Mouse (Mus musculus) embryonic facial prominence, embryonic 14.5 days (tissue): ENCODE results near the gene Lepr. TPM values are rescaled to one million over a fixed set of nuclear protein-coding genes. Genes with fewer than 3 reads are reported as not detected.
A peak's percentile ranks its signal among the peaks of the same experiment; 100 is the strongest.

Experiments used
- ATAC-seq: fragments of 200-750 bp; cut with Nextera tagmentation; 2 replicates; pipeline ENCODE4 v1.8.0; 2017; ENCODE audit warnings: low read depth, moderate number of reproducible peaks, moderate TSS enrichment
- DNase-seq: peaks from one replicate; pipeline ENCODE4 v3.0.0-alpha.2; 2015; ENCODE audit warnings: low spot score
- H3K27ac ChIP-seq: fragments of 300-500 bp; sonication (generic); replicated peaks from 2 replicates; pipeline ENCODE4 v1.5.1; 2014; ENCODE audit warnings: low read depth, mild to moderate bottlenecking, low read length, moderate library complexity
- H3K27me3 ChIP-seq: fragments of 300-500 bp; sonication (generic); replicated peaks from 2 replicates; pipeline ENCODE4 v1.6.1; 2014; ENCODE audit warnings: low read length; ENCODE audit not compliant: control insufficient read depth, insufficient read depth
- H3K36me3 ChIP-seq: fragments of 300-500 bp; sonication (generic); 2 replicates; pipeline ENCODE4 v1.6.1; 2014; ENCODE audit warnings: low read length, mixed read lengths; ENCODE audit not compliant: control insufficient read depth, insufficient read depth
- H3K4me1 ChIP-seq: fragments of 300-500 bp; sonication (generic); 2 replicates; pipeline ENCODE4 v1.6.1; 2014; ENCODE audit warnings: antibody characterized with exemption, low read length; ENCODE audit not compliant: control insufficient read depth, insufficient read depth
- H3K4me2 ChIP-seq: fragments of 300-500 bp; sonication (generic); 2 replicates; pipeline ENCODE4 v1.6.1; 2014; ENCODE audit warnings: low read depth, mild to moderate bottlenecking, low read length, moderate library complexity, mixed read lengths
- H3K4me3 ChIP-seq: fragments of 300-500 bp; sonication (generic); 2 replicates; pipeline ENCODE4 v1.5.1; 2014; ENCODE audit warnings: low read depth, mild to moderate bottlenecking, low read length
- H3K9ac ChIP-seq: fragments of 300-500 bp; sonication (generic); 2 replicates; pipeline ENCODE4 v1.6.1; 2014; ENCODE audit warnings: low read depth, mild to moderate bottlenecking, low read length, moderate library complexity, mixed read lengths
- H3K9me3 ChIP-seq: fragments of 300-500 bp; sonication (generic); 2 replicates; pipeline ENCODE4 v1.6.1; 2016; ENCODE audit warnings: low read length; ENCODE audit not compliant: control insufficient read depth
- WGBS: fragments of 180-500 bp; shearing (Covaris S2); extraction: QIAGEN DNeasy Blood & Tissue Kit; methylation state at CpG from one replicate; pipeline ENCODE4 v1.1.7; 2014; 5-methylcytosine and 5-hydroxymethylcytosine counted together
- polyA plus RNA-seq: library from polyadenylated mRNA; unstranded; fragments of >200 nt; fragmentation: Nextera tagmentation; extraction: Ambion mirVana; gene quantifications from 2 replicates; pipeline ENCODE4 v1.2.1, GENCODE M21; 2014

Lepr gene
- 16.0 and 16.2 TPM in 2 replicates for polyA plus RNA-seq

- peak; percentile 60 for ATAC-seq
- peaks cover 10% of the 10 kb centered on the region; the same call in 1 of the 2 replicates for H3K4me1 ChIP-seq
- peak; percentile 45 for DNase-seq
- no peaks in the 10 kb centered on the region for H3K9me3 ChIP-seq
- under 1% methylated on average over 48 of the region's 50 CpGs for WGBS
- peaks cover 9% of the 10 kb centered on the region; the same call in 1 of the 2 replicates for H3K27me3 ChIP-seq
- H3K27ac ChIP-seq = no peak within 1 kb of the TSS
- no peaks in the 10 kb centered on the region for H3K36me3 ChIP-seq
- H3K4me3 ChIP-seq = peak within 1 kb of the TSS; percentile 53
- peak within 1 kb of the TSS; percentile 93 for H3K4me2 ChIP-seq
- peak within 1 kb of the TSS; percentile 65 for H3K9ac ChIP-seq
Measured at GRCm38 (mm10) chr4:101717367-101718121, at the start of gene Lepr. TSS of gene Lepr (plus strand) at chr4:101717404.

- H3K9me3 ChIP-seq = 0 out of 2 replicates have a peak, but pooled peaks cover 5% of the 10 kb centered on the region
- WGBS = 71% methylated on average over 5 of the region's 5 CpGs
- H3K4me1 ChIP-seq = no peaks in the 10 kb centered on the region
- no peak overlapping the region for H3K27ac ChIP-seq
- no peak overlapping the region for H3K4me3 ChIP-seq
- H3K36me3 ChIP-seq = 0 out of 2 replicates have a peak, but pooled peaks cover under 1% of the 10 kb centered on the region
- no peak overlapping the region for H3K9ac ChIP-seq
- ATAC-seq = no peak; the same call in 1 of the 2 replicates
- no peak overlapping the region for H3K4me2 ChIP-seq
- no peaks in the 10 kb centered on the region for H3K27me3 ChIP-seq
- no peak for DNase-seq
Measured at GRCm38 (mm10) chr4:101669161-101669560, 48.0 kb upstream of the Lepr start.

GRCm38 (mm10) chr4:101669811-101670210 lies 47.4 kb upstream of the Lepr start:
- DNase-seq (no peak), ATAC-seq (no peak)
- no peak overlapping the region for H3K4me3 ChIP-seq
- 85% methylated on average over 5 of the region's 5 CpGs for WGBS
- H3K4me2 ChIP-seq = no peak overlapping the region
- no peaks in the 10 kb centered on the region for H3K4me1 ChIP-seq
- H3K27me3 ChIP-seq = no peaks in the 10 kb centered on the region
- no peaks in the 10 kb centered on the region for H3K36me3 ChIP-seq
- no peak overlapping the region for H3K9ac ChIP-seq
- 0 out of 2 replicates have a peak, but pooled peaks cover 5% of the 10 kb centered on the region for H3K9me3 ChIP-seq
- no peak overlapping the region for H3K27ac ChIP-seq

GRCm38 (mm10) chr4:101674790-101675189 lies 42.4 kb upstream of the Lepr start:
- H3K36me3 ChIP-seq = no peaks in the 10 kb centered on the region
- H3K4me3 ChIP-seq = no peak overlapping the region
- no peaks in the 10 kb centered on the region for H3K27me3 ChIP-seq
- no peaks in the 10 kb centered on the region for H3K9me3 ChIP-seq
- H3K27ac ChIP-seq = no peak overlapping the region
- 73% methylated on average over 5 of the region's 5 CpGs for whole genome bisulfite sequencing
- DNase-seq (no peak), ATAC-seq (no peak)
- no peak overlapping the region for H3K4me2 ChIP-seq
- no peaks in the 10 kb centered on the region for H3K4me1 ChIP-seq
- no peak overlapping the region for H3K9ac ChIP-seq

DNA sequence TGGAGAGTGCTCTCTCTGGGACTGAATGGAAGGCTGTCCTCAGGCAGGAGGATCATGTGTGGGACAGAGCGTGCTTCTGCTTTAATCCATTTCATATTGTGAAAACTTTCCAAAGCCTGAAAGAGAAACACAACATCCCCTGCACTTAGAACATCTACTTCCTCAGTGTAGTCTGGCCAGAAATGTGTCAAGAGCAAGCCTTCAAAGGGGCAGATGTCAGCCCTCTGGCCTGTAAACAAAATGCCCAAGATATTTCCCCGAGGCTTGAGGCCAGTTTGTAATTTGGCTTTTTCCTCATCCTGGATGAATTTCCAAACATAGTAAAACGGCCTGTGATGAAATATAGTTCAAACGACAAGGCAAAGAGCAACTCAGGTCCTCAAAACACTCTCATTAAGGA lies 41.5 kb upstream of the Lepr start:
- DNase-seq (peak; percentile 38), ATAC-seq (no peak)
- H3K4me1 ChIP-seq = no peaks in the 10 kb centered on the region
- H3K27ac ChIP-seq = no peak overlapping the region
- no peak overlapping the region for H3K4me3 ChIP-seq
- 44% methylated on average over 4 of the region's 4 CpGs for WGBS
- H3K27me3 ChIP-seq = no peaks in the 10 kb centered on the region
- no peaks in the 10 kb centered on the region for H3K9me3 ChIP-seq
- H3K9ac ChIP-seq = no peak overlapping the region
- no peaks in the 10 kb centered on the region for H3K36me3 ChIP-seq
- no peak overlapping the region for H3K4me2 ChIP-seq

- no peak for DNase-seq
- Histone ChIP-seq H3K9ac (no peak overlapping the region), H3K36me3 (no peaks in the 10 kb centered on the region), H3K4me2 (no peak overlapping the region), H3K4me3 (no peak overlapping the region), H3K27ac (no peak overlapping the region), H3K27me3 (no peaks in the 10 kb centered on the region), H3K4me1 (peaks cover 3% of the 10 kb centered on the region; the same call in 1 of the 2 replicates), H3K9me3 (no peaks in the 10 kb centered on the region)
- ATAC-seq = no peak
- 93% methylated on average over 4 of the region's 4 CpGs for WGBS
Measured at GRCm38 (mm10) chr4:101682620-101683019, 34.6 kb upstream of the Lepr start.

DNA sequence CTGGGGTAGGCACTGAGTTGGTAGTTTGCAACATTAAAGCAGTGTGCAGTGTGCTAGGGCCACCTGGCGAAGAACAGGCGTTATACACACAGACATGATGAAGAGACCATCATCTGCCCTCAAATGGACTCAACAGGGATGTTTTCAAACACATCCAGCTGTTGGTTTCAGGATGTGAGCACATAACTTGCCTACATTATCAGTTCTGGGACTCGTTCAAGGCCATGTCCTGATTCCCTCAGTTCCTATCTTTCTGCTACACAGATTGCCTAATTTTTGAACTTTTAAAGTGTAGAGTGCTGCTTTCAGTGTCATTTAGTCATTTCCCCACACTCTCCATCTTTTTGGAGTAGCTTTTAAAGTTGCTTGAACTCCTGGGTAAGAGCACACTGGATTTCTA lies 34.1 kb upstream of the Lepr start:
- no peak overlapping the region for H3K9ac ChIP-seq
- no peaks in the 10 kb centered on the region for H3K27me3 ChIP-seq
- H3K36me3 ChIP-seq = no peaks in the 10 kb centered on the region
- ATAC-seq (no peak), DNase-seq (no peak)
- H3K9me3 ChIP-seq = no peaks in the 10 kb centered on the region
- H3K27ac ChIP-seq = no peak overlapping the region
- no peak overlapping the region for H3K4me2 ChIP-seq
- peaks cover 3% of the 10 kb centered on the region; the same call in 1 of the 2 replicates for H3K4me1 ChIP-seq
- WGBS = 91% methylated on average over 3 of the region's 3 CpGs
- no peak overlapping the region for H3K4me3 ChIP-seq

GRCm38 (mm10) chr4:101684821-101685220 lies 32.4 kb upstream of the Lepr start:
- DNase-seq (no peak), ATAC-seq (no peak)
- no peak overlapping the region for H3K4me2 ChIP-seq
- H3K9me3 ChIP-seq = no peaks in the 10 kb centered on the region
- H3K27ac ChIP-seq = no peak overlapping the region
- H3K36me3 ChIP-seq = no peaks in the 10 kb centered on the region
- no peaks in the 10 kb centered on the region for H3K27me3 ChIP-seq
- peaks cover 3% of the 10 kb centered on the region; the same call in 1 of the 2 replicates for H3K4me1 ChIP-seq
- 63% methylated on average over 3 of the region's 3 CpGs for WGBS
- H3K4me3 ChIP-seq = no peak overlapping the region
- no peak overlapping the region for H3K9ac ChIP-seq
